Mouse (Mus musculus): Measurements from ENCODE around the gene Sepsecs.

Sepsecs gene

GRCm38 (mm10) chr5:52643947-52644840 is 25.3 kb downstream of the Sepsecs start:
- no peak for DNase-seq

DNA sequence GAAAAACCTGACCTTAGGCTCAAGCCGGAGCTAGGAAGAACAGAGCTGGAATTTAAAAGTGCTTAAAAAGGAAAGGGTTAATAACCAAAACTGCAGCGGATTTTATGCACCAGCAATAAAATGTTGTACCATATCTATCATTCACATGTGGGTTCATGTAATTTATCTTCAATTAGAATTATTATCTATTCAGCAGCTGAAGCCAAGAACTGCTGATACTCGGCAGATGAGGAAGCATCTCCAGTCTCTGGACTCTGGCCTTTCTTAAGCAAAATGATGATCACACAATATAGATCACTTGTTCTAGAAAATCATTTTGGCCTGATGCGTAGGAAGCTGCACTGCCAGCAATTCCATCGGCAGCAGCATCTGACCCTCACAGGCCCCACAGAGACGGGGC is 27.8 kb downstream of the Sepsecs start:
- no peak for DNase-seq

- no peak for DNase-seq
These were observed 30.6 kb downstream of the Sepsecs start for GRCm38 (mm10) chr5:52638916-52639315.

- no peak for DNase-seq
These were observed 31.5 kb downstream of the Sepsecs start for GRCm38 (mm10) chr5:52638006-52638405.

GRCm38 (mm10) chr5:52636923-52637322 is 32.6 kb downstream of the Sepsecs start:
- no peak for DNase-seq

DNA sequence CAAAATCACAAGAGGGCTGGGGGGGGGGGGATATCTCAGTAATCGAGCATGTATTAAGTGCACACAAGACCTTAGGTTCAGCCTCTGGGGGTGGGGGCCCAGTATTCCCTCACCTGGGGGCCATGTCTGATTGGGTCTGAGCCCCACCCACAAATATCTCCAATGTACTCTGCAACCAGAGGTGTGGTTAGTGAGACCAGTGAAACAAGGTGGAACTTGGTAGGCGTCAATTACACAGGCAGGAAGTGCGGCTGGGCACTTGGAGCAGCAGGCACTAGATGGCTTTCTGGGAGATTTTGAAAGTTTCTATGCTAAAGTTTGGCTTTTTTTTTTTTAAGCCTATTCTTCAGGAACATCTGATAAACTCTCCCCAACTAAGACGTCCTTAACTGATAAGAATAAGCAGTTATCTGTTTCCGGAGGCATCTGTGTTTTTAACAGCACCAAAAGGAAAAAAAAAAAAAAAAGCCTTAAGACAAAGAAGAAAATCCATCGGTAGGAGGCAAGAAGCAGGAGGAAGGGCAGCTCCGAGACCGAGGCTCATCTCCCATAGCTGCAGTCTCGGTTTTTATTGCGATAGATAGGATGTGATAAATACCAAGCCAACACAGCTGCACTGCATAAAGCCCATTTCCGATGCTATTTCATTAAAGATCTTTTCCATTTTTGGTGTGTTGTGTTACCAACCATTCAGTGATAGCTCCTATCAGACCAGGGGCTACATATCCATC is 33.3 kb downstream of the Sepsecs start:
- no peak for DNase-seq

DNA sequence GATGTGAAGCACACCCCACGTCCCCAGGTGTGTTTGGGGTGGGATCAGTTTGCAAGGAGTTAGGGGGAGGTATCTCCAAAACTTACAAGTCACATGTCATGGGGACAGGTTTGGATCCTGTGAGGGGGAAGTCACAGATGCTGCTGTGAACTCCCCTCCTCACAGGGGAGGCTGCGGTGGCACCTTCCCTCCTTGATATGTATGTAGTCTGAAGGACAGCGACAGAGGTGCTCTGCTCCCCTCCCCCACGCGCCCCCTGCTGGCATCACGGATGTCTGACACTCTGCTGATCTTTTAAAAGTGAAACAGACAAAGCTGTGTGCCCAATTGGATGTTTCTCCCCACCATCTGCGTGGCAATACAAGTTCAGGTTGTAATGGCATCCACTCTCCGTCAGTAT is 35.5 kb downstream of the Sepsecs start:
- peak; percentile 35 to 71 for DNase-seq

DNA sequence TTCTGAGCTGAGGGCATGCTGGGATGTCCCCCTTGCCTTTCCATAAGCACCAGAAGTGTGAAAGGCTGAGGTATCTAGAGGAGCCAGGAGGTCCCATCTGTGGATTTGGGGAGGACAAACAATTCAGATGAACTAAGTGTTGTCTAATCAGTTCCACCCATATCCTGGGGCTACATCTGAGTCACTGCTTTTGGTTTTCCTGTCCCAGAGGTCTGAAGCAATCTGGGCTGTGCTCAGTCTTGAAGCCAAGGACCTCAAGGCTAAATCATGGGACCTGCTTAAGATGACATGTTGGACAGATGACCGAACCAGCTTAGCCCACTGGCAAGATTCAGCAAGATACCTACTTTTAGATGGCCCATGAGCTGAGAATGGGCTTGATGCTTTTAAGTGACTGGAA is 39.0 kb downstream of the Sepsecs start:
- no peak for DNase-seq

GRCm38 (mm10) chr5:52629214-52629613 is 40.3 kb downstream of the Sepsecs start:
- no peak for DNase-seq

DNA sequence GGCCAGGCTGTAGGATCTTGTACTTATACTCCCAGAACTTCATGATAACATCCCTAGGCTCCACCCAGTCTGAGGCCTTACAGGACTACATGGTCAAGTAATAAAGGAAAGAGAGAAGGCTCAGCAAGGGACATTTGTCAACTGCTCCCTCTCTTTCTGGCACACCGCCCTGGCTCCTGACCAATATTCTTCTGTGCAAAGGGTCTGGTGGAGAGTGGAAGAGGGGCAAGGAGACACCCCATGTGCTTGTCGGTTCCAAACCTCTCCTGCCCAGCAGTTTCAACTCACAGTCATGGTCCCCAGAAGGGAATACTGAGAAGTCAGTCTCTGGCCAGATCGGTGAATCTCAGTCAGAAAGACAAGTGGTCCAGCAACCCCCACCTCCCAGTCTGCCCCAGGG is 40.7 kb downstream of the Sepsecs start:
- no peak for DNase-seq

GRCm38 (mm10) chr5:52627713-52628112 is 41.8 kb downstream of the Sepsecs start:
- no peak for DNase-seq

DNA sequence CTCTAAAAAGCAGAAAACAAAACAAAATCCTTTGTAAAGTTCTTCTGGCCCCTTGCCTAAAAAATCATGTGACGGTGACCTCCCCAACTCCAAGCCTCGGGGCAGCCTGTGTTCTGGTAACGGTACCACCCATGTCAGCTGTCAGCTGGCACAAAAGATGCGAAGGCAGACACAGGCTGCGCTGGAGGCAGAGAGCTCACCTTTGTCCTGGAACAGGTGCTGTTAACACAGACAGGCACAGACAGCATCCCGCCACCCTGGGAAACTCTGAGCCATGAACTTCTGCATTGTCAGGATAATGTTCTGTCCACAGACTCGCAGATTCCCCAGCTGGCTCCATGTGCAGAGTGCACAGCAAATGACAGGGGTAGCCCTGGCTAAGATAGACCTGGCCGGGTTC is 43.4 kb downstream of the Sepsecs start:
- DNase-seq: no peak

DNA sequence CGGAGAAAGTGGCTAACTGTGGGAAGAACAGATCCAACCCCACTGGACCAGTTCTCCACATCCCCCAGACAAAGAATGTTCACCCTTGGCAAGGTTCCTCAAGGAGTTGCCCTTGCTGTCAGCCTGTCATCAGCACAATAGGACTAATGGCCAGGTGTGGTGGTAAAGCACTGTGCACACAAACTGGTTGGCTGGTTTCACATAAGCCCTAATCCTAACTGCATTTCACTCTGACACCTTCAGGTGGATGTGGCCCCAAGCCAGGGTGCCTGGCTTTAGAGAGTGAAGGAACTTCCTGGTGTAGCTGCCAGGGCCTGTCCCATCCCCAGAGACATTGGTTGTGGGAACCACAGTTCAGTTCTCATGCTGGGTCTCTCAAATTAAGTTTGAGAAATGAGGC is 44.6 kb downstream of the Sepsecs start:
- DNase-seq: no peak

DNA sequence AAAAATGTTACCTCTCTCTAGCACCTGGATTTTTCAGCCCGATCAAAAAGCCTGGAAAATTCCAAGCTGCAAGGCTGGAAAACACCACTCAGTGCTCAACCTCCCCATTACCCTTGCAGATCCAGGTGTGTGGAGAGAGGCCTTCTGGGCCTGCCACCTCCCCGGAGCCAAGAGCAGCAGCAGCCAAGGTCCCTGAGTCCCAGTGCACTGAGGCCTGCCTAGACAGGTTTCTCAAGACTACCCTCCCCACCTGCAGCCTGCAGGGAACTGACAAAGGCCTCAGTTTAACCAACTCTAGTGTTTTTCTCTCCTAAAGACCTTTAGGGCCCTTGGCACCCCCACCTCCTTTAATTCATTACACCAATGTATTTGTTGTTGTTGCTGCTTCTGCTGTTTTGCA is 46.4 kb downstream of the Sepsecs start:
- DNase-seq: no peak

GRCm38 (mm10) chr5:52618348-52619270 is 50.9 kb downstream of the Sepsecs start:
- DNase-seq: no peak

GRCm38 (mm10) chr5:52617711-52618347 is 51.7 kb downstream of the Sepsecs start:
- no peak for DNase-seq

DNA sequence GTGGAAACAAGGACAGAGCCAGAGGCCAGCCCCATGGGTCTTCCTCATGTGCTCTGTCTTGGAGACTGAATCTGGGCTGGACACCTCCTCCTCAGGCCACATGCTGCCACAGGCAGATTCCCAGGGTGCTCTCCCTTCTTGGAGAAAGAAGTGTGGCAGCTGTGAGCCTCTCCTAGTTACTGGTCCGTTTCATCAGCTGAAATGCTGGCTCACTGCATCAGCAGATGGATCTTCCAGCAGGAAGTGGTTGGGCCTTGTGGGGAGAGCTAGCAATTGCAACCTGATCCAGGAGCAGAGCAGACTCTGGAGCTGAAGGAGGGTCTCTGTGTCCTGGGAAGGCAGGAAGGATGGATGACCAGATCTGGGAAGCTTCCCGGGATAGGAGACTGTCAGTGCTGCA is 53.0 kb downstream of the Sepsecs start:
- no peak for DNase-seq

GRCm38 (mm10) chr5:52615421-52615820 is 54.1 kb downstream of the Sepsecs start:
- DNase-seq: no peak

- DNase-seq: no peak
These were observed 54.8 kb downstream of the Sepsecs start for GRCm38 (mm10) chr5:52614686-52615085.

DNA sequence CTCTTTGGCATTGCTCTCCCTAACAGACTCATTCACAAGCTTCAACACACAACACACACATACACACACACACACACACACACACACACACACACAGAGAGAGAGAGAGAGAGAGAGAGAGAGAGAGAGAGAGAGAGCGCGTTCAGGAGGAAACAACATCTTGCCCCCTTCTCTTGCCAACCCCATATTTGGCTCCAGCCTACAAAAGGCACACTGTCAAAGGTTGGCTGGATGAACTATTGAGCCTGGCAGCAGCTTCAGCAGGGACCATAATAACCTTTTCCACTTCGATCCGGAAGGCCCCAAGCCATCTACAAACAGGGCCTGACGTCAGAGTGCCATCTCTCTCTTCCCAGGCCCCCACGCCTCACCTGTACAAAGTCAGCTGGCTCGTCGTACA is 56.7 kb downstream of the Sepsecs start:
- DNase-seq: no peak

DNA sequence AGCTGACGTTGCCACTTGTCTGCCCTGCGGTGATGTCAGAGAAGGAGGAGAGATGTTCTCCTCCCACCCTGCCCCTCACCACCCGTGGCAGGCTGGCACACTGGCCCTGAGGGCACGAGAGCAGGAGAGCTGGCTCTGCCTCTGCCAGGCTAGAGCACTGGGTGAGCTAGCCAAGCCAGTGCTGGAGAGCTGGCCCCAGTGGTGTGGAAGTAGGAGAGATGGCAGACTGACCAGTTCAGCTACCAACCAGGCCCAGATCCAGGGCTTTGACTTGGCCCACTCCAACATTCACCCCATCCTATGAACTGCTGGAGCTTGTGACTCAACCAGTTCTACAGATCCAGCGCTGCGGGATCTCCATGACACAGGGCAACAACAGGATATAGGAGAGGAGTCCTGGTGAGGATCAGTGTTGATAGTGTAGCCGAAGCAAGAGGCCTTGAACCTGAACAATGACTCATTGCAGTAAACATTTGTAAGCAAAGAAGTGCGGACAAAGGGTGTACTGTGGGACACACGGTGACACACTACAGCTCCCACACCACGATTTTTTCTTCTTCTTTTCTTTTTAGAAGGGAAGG is 58.1 kb downstream of the Sepsecs start:
- DNase-seq: no peak

- DNase-seq: no peak
These were observed 59.2 kb downstream of the Sepsecs start for GRCm38 (mm10) chr5:52610306-52610705.

All from spleen, adult 18-20 months (tissue).